Mouse (Mus musculus) layer of hippocampus, adult 11-12 months (tissue): Measurements from ENCODE around the gene Stk38l.
"Not testable (repeated sequence)": the region's sequence is repeated elsewhere in the genome, so short reads cannot be mapped to it uniquely, and the experiment has no call there.

Experiments
- DNase-seq: peaks from one replicate; pipeline ENCODE4 v3.0.0; 2022; ENCODE audit warnings: low spot score

Gene Stk38l

DNA sequence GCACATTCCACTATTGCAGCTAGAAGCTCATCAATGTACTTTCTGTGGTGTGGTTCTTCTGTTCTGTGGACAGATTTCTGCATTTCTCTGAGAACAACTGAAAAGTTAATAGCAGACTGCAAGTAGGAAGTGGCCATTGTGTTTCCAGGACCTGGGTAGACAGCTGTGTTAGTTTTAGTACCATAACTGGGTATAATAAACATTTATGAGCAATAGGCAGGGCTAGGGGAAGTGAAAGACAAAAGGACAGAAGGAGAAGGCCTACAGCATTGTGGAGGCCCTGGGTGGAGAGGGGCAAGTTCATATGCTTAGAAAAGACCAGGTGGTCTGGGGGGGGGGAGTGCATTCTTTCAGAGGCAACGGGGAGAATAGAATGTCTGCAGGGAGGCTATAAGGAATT is 8.8 kb downstream of the Stk38l start:
- no peak for DNase-seq

DNA sequence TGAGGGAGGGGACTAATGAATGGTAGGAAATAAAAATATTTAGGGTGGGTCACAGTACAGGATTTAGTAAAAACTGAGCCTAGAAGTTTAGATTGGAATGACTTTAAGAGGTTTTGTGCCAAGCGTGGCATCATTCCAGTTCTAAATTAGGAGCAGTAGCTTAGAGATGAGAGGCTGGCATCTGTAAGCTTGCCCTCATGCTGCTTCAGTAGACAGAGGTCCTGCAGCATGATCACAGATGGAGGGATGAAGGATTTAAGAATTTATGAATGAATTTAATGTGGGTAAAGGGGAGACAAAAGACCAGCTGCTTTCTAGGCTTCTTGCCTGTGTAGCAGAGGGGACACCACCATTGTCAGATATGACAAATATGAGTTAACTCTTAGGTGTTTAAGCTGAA is 14.1 kb downstream of the Stk38l start:
- no peak for DNase-seq

DNA sequence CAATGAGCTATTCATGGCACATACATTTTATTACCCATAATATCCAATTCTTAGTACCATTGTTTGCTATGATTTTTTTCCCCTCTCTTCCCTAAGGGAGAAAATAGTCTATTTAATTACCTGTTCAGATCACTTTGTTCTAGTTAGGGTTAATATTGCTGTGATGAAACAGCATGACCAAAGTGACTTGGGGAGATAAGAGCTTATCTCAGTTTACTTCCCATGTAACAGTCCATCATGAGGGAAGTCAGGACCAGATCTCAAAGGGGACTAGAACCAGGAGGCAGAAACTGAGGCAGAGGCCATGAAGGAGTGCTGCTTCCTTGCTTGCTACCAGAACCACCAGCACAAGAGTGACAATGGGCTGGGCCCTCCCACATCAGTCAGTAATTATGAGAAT is 15.9 kb downstream of the Stk38l start:
- DNase-seq, result no peak

DNA sequence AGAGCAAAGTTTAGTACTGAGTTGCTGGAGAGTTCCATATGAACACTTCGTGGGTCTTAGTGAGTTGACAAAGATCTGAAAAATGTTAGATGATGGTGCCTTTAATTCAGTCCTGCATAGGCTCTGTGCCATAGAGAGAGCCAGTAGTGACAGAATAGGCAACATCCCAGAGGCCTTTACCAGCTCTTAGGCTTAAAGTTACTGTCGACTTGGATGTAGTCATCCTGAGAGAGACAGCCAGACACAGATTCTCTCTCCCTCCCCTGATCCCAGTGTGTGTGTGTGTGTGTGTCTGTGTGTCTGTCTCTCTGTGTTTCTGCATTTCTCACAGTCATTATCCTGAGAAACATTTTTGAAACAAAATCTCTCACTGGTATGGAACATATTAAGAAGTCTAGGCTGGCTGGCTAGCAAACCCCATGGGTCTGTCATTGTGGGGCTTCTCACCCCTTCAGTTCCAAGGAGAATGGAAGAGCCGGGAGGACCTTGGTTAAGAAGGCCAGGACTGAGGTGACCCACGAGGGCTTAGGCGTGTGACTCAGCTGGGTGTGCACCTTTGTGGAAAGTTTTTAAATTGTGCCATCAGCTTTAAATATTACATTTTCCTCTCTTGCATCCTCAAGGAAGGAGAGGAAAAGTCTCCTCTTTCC is 17.3 kb downstream of the Stk38l start:
- no peak for DNase-seq

DNA sequence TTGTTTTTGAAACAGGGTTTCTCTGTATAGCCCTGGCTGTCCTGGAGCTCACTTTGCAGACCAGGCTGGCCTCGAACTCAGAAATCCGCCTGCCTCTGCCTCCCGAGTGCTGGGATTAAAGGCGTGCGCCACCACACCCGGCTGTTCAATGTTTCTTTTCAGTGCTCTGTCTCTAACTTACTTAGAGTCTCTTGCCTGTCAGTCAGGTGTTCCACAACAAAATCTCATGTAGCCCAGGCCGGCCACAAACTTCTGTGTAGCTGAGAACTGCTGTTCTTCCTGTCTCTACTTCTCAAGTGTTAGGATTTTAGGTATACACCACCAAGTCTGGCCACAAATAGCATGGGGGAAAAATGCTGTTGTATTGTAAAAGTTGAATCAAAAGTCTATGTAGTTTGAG is 19.5 kb downstream of the Stk38l start:
- not testable (repeated sequence) for DNase-seq

DNA sequence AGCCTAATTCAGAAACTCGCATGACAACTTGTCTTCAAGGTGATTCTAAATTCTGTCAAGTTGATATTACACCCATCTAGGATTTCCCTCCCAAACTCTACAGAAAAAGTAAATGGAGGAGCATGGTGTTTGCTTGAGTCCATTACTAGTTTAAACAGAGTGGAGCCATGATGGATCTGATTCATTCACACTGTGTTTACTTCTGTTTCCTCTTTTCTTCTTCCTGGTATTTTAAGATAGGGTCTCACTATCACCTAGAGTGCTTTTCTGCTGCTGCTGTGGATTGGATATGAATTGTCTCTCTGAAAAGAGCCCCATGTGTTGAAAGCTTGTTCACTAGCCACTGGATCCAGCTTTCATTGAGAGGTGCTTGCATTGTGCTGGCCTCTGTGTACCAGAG is 20.4 kb downstream of the Stk38l start:
- no peak for DNase-seq

DNA sequence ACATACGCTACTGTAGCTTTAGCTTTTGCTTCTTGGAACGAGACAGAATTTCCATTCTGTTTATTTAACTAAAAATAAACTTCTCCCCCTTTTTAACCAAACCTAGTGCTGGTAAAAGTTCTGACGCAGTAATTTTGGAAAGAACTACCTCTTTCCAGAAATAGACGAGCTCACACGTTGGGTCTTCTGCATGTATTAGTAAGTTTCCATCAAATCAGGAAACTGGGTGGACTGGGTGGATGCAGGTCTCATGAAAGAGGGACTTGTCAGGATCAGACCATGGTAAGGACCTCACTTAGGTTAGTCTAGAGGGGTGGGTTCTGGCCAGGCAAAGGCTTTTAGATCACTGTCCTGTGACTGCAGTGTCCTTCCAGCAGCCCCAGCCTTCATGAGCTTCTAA is 21.8 kb downstream of the Stk38l start:
- DNase-seq, result no peak

DNA sequence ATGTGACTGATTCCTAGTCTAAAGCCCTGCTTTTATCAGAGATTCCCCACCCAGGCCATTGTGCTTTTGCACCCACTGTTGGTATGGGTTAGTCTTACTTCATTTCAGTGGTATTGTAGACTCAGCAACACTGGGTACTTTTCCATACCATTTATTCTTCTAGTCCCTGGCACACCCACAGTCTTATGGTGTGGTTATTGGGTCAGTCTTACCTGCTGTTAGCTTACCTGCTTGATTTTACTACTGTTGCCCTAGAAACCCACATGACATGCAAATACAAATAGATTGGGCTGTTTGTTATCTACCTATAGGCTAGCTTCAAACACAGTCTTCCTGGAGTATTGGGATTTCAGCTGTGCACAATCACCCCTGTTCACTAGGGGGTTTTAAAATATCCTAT is 22.3 kb downstream of the Stk38l start:
- DNase-seq, result no peak

DNA sequence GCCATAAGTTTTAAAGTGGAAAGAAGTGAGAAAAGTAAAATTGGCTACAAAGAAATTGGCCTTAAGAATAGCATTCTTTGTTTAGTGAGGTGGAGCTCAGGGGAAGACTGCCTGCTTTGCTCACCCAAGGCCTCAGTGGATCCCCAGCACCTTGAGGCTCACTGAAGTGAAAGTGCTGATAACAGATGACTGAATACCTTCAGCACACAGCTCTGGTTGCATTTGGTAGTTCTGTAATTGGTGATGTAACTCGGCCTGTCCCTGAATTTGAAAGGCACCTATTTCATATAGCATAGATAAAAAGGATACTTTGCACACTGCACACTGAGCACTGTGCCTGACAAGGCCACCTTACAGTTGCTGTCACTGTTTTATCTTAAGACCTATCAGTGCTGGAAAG is 23.5 kb downstream of the Stk38l start:
- DNase-seq, result no peak

DNA sequence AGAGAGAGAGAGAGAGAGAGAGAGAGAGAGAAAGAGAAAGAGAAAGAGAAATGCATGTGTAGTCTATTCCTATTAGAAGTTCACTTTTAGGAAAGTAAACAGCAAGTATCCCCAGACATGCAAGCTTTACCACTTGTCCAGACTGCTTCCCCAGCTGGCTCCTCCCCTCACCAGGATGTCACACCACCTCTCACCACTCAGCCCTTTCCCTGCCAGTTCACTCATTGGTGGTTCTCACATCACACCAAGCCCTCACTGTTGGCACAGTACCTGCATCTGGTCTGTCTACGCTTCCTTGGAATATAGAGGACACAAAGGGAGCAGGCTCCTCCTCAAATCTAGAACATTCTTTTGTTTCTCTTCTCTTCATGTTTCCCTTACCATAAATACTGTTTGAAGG is 26.9 kb downstream of the Stk38l start:
- no peak for DNase-seq

DNA sequence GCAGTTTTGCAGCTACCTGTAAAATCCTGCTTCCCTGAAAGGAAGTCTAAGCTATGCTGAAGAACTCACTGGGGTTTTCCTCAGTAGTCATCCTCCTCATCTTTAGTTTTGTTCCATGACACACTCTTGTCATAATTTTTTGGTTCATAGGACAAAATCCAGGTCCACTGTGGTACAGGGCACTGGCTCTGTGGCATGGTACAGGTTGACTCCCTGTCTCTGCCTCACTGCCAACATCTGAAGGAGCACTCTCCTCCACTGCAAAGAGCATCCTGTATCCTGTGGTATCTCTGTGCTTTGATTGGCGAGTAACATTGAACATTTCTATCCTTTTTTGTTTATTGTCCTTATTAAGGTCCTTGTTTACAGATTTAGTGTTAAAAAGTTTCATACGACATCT is 27.4 kb downstream of the Stk38l start:
- no peak for DNase-seq

DNA sequence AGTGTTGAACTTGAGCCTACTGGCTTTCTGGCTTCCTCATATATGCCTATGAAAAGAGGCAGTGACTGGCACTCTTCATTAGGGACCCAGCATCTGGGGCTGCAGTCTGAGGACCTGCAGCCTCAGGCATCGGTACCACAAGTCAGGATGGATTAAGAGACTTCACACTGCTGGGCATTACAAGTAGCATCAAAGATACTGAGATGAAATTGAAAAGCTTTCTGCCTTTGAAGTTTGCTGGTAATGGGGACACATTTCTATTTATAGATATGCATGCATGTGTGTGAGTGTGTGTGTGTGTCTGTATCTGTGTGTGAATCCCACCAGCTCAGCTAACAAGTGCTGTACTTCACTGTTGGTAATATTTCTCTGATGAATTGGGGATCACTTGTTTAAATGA is 27.8 kb downstream of the Stk38l start:
- no peak for DNase-seq

DNA sequence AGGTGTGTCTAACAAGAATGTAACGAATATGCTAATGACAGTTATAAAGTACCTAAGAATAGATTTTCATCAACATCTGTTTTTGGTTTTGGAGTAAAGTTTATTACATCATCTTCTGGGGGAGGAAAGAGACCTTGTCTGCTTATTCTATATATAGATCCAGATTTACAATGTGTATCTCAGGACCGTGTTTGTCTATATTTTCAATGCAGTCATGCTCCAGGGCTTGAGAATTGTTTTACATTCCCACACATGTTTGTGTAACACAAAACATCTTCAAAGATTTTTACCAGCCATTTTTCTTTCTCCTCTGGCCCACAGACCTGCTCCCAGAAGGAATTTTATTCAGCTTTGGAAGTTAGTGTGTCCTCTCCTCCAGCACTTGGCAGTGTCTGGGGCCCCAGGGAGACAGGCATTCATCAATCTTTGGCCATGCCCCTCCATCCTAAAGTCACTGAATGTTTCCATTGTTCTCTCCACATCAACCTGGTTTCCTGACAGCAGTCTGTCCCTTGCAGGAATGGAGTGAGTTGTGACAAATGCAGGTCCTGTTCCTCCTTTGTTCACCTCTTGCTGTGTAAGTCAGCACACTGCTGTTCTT is 28.9 kb downstream of the Stk38l start:
- DNase-seq, result no peak

DNA sequence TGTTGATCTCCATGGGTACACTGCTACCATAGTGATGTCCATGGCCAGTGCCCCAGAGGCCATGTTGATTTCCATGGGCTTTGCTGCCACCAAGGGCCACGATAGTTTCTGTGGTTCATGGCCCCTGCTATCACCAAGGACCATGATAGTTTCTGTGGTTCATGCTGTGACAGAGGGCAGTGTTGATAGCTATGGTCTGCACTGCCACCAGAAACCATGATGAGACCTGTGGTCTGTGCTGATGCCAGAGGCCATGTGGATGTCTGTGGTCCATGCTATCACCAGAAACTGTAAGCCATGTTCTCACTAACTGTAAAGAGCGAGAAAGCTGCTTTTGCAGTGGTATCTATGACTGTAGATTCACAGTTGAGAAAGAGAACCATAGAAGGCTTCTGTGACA is 30.3 kb downstream of the Stk38l start:
- DNase-seq, result no peak

DNA sequence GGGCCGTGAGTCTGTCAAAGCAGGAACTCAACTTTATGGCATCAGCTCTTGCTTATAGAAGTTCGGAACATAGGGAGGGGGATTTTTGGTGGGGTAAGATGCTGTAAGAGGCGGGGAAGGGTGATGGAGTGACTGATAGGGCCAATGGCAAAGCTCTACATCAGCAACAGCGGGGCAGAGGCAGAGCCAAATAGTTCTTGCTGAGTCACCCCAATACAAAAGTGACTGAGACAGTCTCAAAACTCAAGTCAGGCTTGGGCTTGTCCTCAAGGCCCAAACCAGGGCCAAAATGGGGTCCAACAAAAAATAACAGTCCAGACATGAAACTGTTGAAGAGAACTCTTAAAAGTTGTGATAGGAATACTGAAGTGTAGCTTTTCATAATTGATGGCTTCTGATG is 30.9 kb downstream of the Stk38l start:
- DNase-seq, result no peak

DNA sequence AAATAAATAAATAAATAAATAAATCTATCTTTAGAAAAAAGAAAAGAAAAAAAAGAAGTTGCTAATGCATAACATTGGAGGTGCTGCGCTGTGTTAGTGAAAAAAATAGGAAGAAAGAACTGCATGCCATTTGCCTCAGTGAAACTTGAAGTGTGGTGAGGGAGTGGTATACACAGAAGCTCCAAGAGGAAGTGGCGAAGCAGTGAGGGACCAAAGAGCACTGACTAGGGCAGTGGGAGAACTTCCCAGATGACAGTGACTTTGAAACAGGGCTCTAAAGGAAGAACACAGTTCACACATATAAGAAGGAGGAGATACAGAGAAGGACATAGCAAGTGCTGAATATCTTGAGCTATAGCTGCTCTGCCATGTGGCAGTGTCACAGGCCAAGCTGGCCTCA is 34.2 kb downstream of the Stk38l start:
- DNase-seq, result no peak

DNA sequence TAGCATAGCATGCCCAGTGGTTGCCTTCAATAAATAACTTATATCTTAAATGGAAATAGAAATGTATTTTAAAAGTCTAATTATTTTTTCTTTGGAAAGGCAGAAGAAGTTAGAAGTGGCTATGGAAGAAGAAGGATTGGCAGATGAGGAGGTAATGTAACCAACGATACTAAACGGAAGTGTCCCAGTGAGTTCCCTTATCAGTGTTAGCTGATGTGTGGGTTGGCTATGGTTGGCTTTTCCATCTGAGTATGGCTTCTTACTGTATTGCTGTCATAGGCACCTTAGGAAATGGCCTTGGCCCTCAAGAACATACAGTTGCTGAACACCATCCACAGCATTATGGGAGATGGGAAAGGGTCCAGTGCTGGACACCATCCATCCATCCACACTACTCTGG is 35.2 kb downstream of the Stk38l start:
- no peak for DNase-seq

DNA sequence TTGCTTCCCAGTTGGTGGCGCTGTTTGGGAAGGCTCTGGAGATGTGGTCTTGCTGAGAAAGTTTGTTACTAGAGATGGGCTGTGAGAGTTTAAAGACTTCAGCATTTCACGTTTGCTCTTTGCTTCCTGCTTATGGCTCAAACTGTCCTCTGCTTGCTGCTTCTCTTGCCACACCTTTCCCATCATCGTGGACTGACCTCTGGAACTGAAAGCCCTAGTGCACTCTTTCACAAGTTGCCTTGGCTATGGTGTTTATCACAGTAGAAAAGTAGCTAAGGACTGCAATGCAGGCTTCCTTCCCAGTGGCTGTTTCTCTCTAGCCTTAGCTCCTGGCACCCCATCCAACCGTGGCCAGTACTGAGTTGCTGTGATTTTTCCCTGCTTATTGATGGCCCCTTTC is 35.9 kb downstream of the Stk38l start:
- DNase-seq, result no peak

DNA sequence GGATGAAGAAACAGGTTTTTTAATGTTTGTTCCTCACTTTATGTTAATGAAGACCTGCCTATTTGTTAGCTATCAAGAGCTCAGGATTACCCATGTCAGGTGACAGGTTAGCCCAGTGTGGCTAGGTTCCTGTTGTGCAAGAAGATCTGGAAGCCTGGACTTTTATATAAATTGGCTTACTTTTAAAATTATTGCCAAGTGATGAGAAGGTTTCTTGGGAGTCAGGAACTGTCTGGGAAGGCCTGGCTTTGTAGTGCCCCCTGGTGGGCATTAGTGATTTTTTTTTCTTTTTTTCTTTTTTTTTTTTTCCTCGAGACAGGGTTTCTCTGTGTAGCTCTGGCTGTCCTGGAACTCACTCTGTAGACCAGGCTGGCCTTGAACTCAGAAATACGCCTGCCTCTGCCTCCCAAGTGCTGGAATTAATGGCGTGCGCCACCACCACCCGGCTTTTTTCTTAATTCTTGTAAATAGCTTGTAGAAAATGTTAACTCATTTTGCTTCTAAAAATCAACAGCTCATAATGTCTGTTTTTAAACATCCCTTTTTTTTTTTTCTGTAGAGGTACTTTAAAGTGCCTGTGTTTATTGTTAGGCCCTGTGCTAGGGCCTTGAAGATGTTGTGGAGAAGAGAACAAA is 37.6 kb downstream of the Stk38l start:
- no peak for DNase-seq

DNA sequence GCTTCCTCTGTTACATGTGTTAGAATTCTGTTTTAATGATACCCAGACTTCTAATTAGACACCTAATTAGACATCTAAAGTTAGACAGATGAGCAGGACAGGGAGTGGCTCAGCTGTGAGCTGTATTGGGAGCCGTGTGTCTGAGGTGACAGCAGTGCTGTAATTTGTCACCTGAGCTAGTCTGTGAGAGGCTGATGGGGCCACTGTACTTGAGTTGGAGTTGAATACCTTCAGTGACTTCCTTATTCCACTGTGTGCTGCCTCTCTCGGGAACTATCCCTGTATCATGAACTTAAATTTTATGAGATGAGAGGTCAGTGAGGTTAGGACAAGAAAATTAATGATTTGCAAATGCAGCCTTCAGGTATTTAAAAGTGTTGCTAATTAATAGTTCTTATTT is 39.8 kb downstream of the Stk38l start:
- no peak for DNase-seq

DNA sequence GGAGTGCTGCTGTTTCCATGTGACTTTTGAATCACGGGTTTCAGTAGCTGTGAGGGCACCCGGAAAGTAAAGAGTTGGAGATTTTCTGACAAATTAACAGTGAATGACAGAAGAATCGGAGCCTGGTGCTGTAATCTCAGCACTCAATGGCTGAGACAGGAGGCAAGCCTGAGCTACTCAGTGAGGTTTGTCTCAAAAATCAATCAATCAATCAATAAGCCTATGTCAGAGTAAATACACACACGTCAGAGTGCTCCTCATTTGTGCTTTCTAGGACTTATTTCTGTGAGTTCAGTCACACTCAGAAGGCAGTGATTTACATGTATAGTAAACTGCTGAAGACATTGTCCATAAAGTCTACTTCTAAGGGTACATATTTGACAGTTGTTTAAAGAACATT is 40.5 kb downstream of the Stk38l start:
- no peak for DNase-seq

DNA sequence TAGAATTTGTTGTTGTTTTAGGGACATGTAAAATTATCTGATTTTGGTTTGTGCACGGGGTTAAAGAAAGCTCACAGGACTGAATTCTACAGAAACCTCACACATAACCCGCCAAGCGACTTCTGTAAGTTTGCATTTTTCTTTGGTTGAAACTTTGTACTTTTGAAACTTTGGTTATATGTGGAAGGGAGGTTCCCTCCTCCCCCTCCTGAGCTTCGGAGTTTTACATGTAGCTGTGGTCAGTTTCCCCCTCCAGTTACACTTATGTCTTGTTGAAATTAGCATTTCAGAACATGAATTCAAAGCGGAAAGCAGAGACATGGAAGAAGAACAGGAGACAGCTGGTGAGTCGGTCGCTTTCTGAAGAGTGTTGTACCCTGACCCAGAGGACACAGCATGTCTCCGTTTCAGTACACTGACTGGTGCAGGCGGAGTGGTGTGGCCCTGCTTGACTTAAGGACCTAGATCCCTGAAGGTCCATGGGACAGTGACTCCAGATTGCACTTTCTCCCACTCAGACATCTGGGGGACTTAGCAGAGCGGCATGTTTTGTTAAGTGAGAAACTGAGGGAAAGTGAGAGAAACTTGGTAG is 44.1 kb downstream of the Stk38l start:
- DNase-seq, result no peak

DNA sequence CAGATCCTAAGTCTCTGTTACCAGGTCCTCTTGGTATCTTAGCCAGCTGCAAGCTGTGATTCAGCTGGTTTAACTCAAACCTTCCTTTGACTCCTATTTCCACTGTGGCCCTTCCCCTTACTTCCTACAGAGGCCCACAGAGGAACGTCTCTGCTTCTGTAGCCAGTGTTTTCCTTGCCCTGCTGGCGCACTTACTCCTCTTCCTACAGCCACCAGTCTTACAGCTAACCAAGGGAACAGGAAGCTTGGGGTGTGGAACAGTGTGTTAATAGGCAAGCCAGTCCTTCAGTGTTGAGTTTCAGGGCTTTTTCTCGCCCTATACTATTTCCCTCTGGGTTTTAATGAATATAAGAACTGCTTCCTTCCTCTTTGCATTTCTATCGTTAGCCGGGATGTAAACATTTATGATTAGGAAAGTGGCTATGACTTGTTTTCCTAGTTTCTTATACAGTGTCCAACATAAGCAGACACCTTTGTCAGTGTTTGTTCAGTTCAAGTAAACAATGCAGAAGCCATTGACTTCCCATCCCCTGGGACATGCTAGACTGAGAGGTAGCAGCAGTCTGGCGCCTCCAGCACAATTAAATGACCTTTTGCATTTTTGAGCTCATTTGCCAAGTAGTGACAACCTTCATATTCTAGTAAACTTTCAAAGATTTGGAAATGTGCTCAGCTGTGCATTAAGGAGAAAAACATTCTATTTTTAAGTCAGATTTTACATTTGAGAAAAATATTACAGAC is 45.4 kb downstream of the Stk38l start:
- no peak for DNase-seq
